Mouse (Mus musculus): ENCODE measurements around the gene Zbtb16. TPM values are rescaled to one million over a fixed set of nuclear protein-coding genes. Genes with fewer than 3 reads are reported as not detected.

Zbtb16 gene
- total RNA-seq, 1 experiment = 0.36 TPM

DNA sequence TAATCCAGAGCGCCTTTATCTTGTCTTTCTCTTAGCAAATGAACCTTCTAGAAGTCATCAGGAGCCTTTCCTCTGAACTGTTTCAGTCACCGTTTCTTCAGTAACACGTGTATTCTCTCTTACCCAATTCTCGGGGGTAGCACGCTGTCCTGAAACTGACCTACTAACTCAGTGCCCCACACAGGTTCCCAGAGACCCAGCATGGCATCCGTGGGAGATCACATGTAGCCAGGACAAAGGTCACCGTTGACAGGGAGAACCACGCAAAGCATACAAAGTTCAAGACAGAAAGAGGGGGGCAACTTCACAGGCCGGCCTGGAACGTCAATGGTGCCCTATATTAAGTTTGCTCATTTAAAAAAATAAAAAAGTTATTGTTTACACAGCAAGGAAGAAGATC, 89.5 kb downstream of the Zbtb16 start:
- H3K27ac ChIP-seq (ENCODE audit: insufficient read depth, low read depth, low read length, poor library complexity, severe bottlenecking) = no peak overlapping the region
- no peaks in the 10 kb centered on the region for H3K4me1 ChIP-seq (ENCODE audit: control insufficient read depth in 2 of 2, insufficient read depth in 2 of 2, low read length in 2 of 2, poor library complexity in 1 of 2)
- no peaks in the 10 kb centered on the region for H3K9me3 ChIP-seq (ENCODE audit: control insufficient read depth, insufficient read depth, low read depth, low read length)
- no peak overlapping the region for H3K9ac ChIP-seq (ENCODE audit: insufficient read depth, low read depth, low read length, poor library complexity, severe bottlenecking)
- no peak for DNase-seq (ENCODE audit: low read depth, low spot score)
- TF ChIP-seq ZC3H11A (IDR thresholded peaks at IDR 0.05; ENCODE audit: borderline replicate concordance, low read depth, low read length) (no peak), HCFC1 (IDR thresholded peaks at IDR 0.05; ENCODE audit: borderline replicate concordance, insufficient read depth, low read length) (no peak), ZNF384 (IDR thresholded peaks at IDR 0.05; ENCODE audit: low read depth, low read length) (no peak), CHD2 (IDR thresholded peaks at IDR 0.05; ENCODE audit: low read depth, low read length) (no peak), MAFK (IDR thresholded peaks at IDR 0.05; ENCODE audit: insufficient read depth, low read depth, low read length) (no peak)
- H3K36me3 ChIP-seq (ENCODE audit: control insufficient read depth, insufficient read depth, low read length, poor library complexity, severe bottlenecking) = no peaks in the 10 kb centered on the region
- in situ Hi-C loops (cut with MboI; ENCODE audit: low sequenced_read_pairs in 2 of 2, unreplicated experiment in 2 of 2) = no loop called here
- no peak overlapping the region for H3K4me3 ChIP-seq (ENCODE audit: insufficient read depth in 1 of 2, low read depth in 1 of 2, low read length in 2 of 2, poor library complexity in 1 of 2, severe bottlenecking in 1 of 2)

DNA sequence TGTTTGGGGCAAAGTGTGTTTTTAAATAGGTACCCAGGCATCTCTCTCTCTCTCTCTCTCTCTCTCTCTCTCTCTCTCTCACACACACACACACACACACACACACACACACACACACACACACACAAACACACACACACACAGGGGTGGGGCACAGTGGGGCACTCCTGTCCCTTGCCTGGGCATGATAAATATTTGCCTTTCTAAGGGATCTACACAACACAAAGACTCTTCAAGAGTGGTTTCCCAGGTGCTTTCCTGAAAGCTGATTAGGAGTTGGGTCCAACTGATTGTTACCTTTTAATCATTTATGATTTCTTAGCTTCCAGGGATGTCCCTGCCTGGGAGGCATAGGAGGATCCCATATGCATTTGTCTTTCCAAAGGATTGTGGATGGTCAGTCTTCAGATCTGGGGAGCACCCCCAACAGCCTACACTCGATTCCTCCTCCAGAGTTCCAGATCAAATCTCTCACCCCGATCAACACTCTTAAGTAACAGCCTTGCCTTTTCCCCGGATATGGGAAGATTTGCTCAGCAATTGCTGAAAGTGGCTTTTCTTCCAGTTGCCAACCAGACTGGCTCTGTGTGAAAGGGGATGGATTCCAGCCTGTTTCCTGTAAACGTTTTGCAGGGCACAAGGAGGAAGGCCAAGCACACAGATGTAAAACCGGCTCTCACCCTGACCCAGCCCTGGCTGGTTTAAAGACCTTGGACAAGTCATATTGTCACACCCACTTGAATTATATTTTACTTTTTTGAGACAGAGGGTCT, 90.5 kb downstream of the Zbtb16 start:
- Histone ChIP-seq H3K9ac (ENCODE audit: insufficient read depth, low read depth, low read length, poor library complexity, severe bottlenecking) (no peak overlapping the region; the same call in 1 of the 2 replicates), H3K4me1 (ENCODE audit: control insufficient read depth in 2 of 2, insufficient read depth in 2 of 2, low read length in 2 of 2, poor library complexity in 1 of 2) (no peaks in the 10 kb centered on the region), H3K27ac (ENCODE audit: insufficient read depth, low read depth, low read length, poor library complexity, severe bottlenecking) (no peak overlapping the region), H3K9me3 (ENCODE audit: control insufficient read depth, insufficient read depth, low read depth, low read length) (no peaks in the 10 kb centered on the region), H3K36me3 (ENCODE audit: control insufficient read depth, insufficient read depth, low read length, poor library complexity, severe bottlenecking) (no peaks in the 10 kb centered on the region), H3K4me3 (ENCODE audit: insufficient read depth in 1 of 2, low read depth in 1 of 2, low read length in 2 of 2, poor library complexity in 1 of 2, severe bottlenecking in 1 of 2) (no peak overlapping the region)
- TF ChIP-seq MAFK (IDR thresholded peaks at IDR 0.05; ENCODE audit: insufficient read depth, low read depth, low read length) (no peak), ZC3H11A (IDR thresholded peaks at IDR 0.05; ENCODE audit: borderline replicate concordance, low read depth, low read length) (no peak), HCFC1 (IDR thresholded peaks at IDR 0.05; ENCODE audit: borderline replicate concordance, insufficient read depth, low read length) (no peak), CHD2 (IDR thresholded peaks at IDR 0.05; ENCODE audit: low read depth, low read length) (no peak), ZNF384 (IDR thresholded peaks at IDR 0.05; ENCODE audit: low read depth, low read length) (no peak)
- DNase-seq (ENCODE audit: low read depth, low spot score) = no peak
- in situ Hi-C loops (cut with MboI; ENCODE audit: low sequenced_read_pairs in 2 of 2, unreplicated experiment in 2 of 2) = no loop called here

DNA sequence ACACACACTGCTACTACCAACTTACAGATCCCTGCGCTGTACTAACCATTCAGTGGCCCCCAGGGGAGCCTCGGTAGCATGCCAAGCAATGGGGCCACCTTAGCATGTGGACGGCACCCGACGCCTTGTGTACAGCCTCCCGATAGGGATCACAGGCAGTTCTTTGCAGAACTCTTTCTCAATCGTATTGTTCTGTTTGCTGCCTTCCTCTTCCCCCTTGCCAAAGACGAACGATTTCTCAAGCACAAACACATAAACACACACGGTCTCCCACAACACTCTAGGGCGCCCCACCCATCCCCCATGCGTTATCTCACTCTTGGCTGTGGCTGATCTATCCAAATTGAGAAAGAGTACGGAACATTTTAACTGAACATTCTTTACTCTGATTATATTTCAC, 91.1 kb downstream of the Zbtb16 start:
- H3K4me1 ChIP-seq (ENCODE audit: control insufficient read depth in 2 of 2, insufficient read depth in 2 of 2, low read length in 2 of 2, poor library complexity in 1 of 2) = no peaks in the 10 kb centered on the region; a peak in 1 of 4 replicates
- in situ Hi-C loops (cut with MboI; ENCODE audit: low sequenced_read_pairs in 2 of 2, unreplicated experiment in 2 of 2) = no loop called here
- no peaks in the 10 kb centered on the region for H3K9me3 ChIP-seq (ENCODE audit: control insufficient read depth, insufficient read depth, low read depth, low read length)
- TF ChIP-seq MAFK (IDR thresholded peaks at IDR 0.05; ENCODE audit: insufficient read depth, low read depth, low read length) (no peak), ZC3H11A (IDR thresholded peaks at IDR 0.05; ENCODE audit: borderline replicate concordance, low read depth, low read length) (no peak), CHD2 (IDR thresholded peaks at IDR 0.05; ENCODE audit: low read depth, low read length) (no peak), ZNF384 (IDR thresholded peaks at IDR 0.05; ENCODE audit: low read depth, low read length) (no peak), HCFC1 (IDR thresholded peaks at IDR 0.05; ENCODE audit: borderline replicate concordance, insufficient read depth, low read length) (no peak)
- DNase-seq (ENCODE audit: low read depth, low spot score) = no peak
- no peaks in the 10 kb centered on the region for H3K36me3 ChIP-seq (ENCODE audit: control insufficient read depth, insufficient read depth, low read length, poor library complexity, severe bottlenecking)
- no peak overlapping the region for H3K27ac ChIP-seq (ENCODE audit: insufficient read depth, low read depth, low read length, poor library complexity, severe bottlenecking)
- H3K9ac ChIP-seq (ENCODE audit: insufficient read depth, low read depth, low read length, poor library complexity, severe bottlenecking) = no peak overlapping the region
- H3K4me3 ChIP-seq (ENCODE audit: insufficient read depth in 1 of 2, low read depth in 1 of 2, low read length in 2 of 2, poor library complexity in 1 of 2, severe bottlenecking in 1 of 2) = no peak overlapping the region

DNA sequence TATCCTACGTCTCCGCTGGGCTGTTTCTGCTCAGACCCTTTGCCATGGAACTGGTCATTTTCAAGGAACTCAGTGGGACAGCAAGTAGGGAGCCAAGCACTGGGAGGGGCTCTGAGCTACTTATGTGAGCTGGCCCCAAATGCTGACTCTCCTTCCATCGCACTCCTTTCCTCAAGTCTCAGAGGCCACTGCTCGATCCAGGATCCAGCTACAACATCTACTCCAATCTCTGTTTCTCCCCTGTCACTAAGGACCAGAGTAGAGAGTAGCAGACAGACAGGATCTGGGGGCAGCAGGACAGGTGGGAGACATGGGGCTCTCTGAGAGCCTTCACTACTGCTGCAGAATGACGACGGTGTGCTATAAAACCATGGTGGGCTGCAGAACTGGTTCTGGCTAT, 91.6 kb downstream of the Zbtb16 start:
- no peak for TF ChIP-seq ZC3H11A (IDR thresholded peaks at IDR 0.05; ENCODE audit: borderline replicate concordance, low read depth, low read length)
- no peak for TF ChIP-seq ZNF384 (IDR thresholded peaks at IDR 0.05; ENCODE audit: low read depth, low read length)
- H3K9ac ChIP-seq (ENCODE audit: insufficient read depth, low read depth, low read length, poor library complexity, severe bottlenecking) = no peak overlapping the region
- in situ Hi-C loops (cut with MboI; ENCODE audit: low sequenced_read_pairs in 2 of 2, unreplicated experiment in 2 of 2) = no loop called here
- H3K36me3 ChIP-seq (ENCODE audit: control insufficient read depth, insufficient read depth, low read length, poor library complexity, severe bottlenecking) = no peaks in the 10 kb centered on the region
- no peaks in the 10 kb centered on the region; a peak in 1 of 4 replicates for H3K4me1 ChIP-seq (ENCODE audit: control insufficient read depth in 2 of 2, insufficient read depth in 2 of 2, low read length in 2 of 2, poor library complexity in 1 of 2)
- no peak overlapping the region for H3K27ac ChIP-seq (ENCODE audit: insufficient read depth, low read depth, low read length, poor library complexity, severe bottlenecking)
- H3K9me3 ChIP-seq (ENCODE audit: control insufficient read depth, insufficient read depth, low read depth, low read length) = no peaks in the 10 kb centered on the region
- no peak for DNase-seq (ENCODE audit: low read depth, low spot score)
- no peak overlapping the region for H3K4me3 ChIP-seq (ENCODE audit: insufficient read depth in 1 of 2, low read depth in 1 of 2, low read length in 2 of 2, poor library complexity in 1 of 2, severe bottlenecking in 1 of 2)
